Mouse (Mus musculus) lung, embryonic 14.5 days (tissue): ENCODE results near the gene Arpc3. TPM values are rescaled to one million over a fixed set of nuclear protein-coding genes. Genes with fewer than 3 reads are reported as not detected.
A peak's percentile ranks its signal among the peaks of the same experiment; 100 is the strongest.

Source experiments
- ATAC-seq: fragments of 200-750 bp; cut with Nextera tagmentation; 2 replicates; pipeline ENCODE4 v1.8.0; 2017; ENCODE audit warnings: mild to moderate bottlenecking, moderate TSS enrichment, moderate library complexity; ENCODE audit not compliant: insufficient read depth
- DNase-seq: peaks from one replicate; pipeline ENCODE4 v3.0.0-alpha.2; 2015
- H3K27ac ChIP-seq: fragments of 300-500 bp; sonication (generic); 2 replicates; pipeline ENCODE4 v1.5.1; 2014; ENCODE audit warnings: low read depth, mild to moderate bottlenecking, moderate library complexity
- H3K27me3 ChIP-seq: fragments of 300-500 bp; sonication (generic); 2 replicates; pipeline ENCODE4 v1.6.1; 2014; ENCODE audit warnings: low read length, control low read depth; ENCODE audit not compliant: insufficient read depth
- H3K36me3 ChIP-seq: fragments of 300-500 bp; sonication (generic); 2 replicates; pipeline ENCODE4 v1.6.1; 2014; ENCODE audit warnings: control low read depth; ENCODE audit not compliant: insufficient read depth
- H3K4me1 ChIP-seq: fragments of 300-500 bp; sonication (generic); 2 replicates; pipeline ENCODE4 v1.6.1; 2014; ENCODE audit warnings: antibody characterized with exemption, control low read depth; ENCODE audit not compliant: insufficient read depth
- H3K4me2 ChIP-seq: fragments of 300-500 bp; sonication (generic); 2 replicates; pipeline ENCODE4 v1.6.1; 2014; ENCODE audit warnings: mild to moderate bottlenecking
- H3K4me3 ChIP-seq: fragments of 300-500 bp; sonication (generic); 2 replicates; pipeline ENCODE4 v1.5.1; 2014; ENCODE audit warnings: low read depth, low read length
- H3K9ac ChIP-seq: fragments of 300-500 bp; sonication (generic); 2 replicates; pipeline ENCODE4 v1.6.1; 2014
- H3K9me3 ChIP-seq: fragments of 300-500 bp; sonication (generic); 2 replicates; pipeline ENCODE4 v1.6.1; 2016; ENCODE audit warnings: low read depth, low read length, control low read depth
- CTCF ChIP-seq: IDR thresholded peaks from 2 replicates; pipeline ENCODE4 v1.5.1; 2016; ENCODE audit warnings: antibody characterized with exemption, low read depth
- WGBS: fragments of 180-500 bp; shearing (Covaris S2); extraction: QIAGEN DNeasy Blood & Tissue Kit; methylation state at CpG from one replicate; pipeline ENCODE4 v1.1.7; 2014; 5-methylcytosine and 5-hydroxymethylcytosine counted together
- polyA plus RNA-seq: library from polyadenylated mRNA; unstranded; fragments of >200 nt; fragmentation: Nextera tagmentation; extraction: Ambion mirVana; gene quantifications from 2 replicates; pipeline ENCODE4 v1.2.1, GENCODE M21; 2014

Gene Arpc3
- polyA plus RNA-seq, 1 experiment from 2014 or later: 48.7 TPM

DNA sequence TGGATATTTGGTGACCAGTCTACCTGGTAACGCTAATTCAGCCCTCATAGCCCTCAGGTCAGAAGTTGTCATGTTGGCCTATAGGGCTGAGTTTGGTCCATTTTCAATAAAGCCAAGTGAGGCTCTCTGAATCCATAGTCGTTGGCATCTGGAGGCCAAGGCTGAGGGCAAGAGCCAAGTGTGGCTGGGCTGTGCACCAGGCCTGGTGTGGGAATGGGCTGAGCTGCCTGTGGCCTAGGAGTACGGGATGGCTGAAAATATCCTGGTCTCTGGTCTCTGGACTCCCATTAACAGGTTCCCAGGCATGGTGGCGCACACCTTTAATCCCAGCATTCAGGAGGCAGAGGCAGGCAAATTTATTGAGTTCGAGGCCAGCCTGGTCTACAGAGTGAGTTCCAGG is 1.7 kb upstream of the Arpc3 start:
- no peak overlapping the region for H3K27ac ChIP-seq
- H3K4me3 ChIP-seq: no peak overlapping the region
- ATAC-seq: no peak
- no peaks in the 10 kb centered on the region for H3K9me3 ChIP-seq
- H3K27me3 ChIP-seq: no peaks in the 10 kb centered on the region
- no peak overlapping the region for H3K9ac ChIP-seq
- no peak overlapping the region for H3K4me2 ChIP-seq
- no peak for DNase-seq
- H3K36me3 ChIP-seq: no peaks in the 10 kb centered on the region
- no peak for TF ChIP-seq CTCF
- WGBS: 87% methylated on average over 5 of the region's 5 CpGs
- H3K4me1 ChIP-seq: no peaks in the 10 kb centered on the region; the same call in 1 of the 2 replicates

DNA sequence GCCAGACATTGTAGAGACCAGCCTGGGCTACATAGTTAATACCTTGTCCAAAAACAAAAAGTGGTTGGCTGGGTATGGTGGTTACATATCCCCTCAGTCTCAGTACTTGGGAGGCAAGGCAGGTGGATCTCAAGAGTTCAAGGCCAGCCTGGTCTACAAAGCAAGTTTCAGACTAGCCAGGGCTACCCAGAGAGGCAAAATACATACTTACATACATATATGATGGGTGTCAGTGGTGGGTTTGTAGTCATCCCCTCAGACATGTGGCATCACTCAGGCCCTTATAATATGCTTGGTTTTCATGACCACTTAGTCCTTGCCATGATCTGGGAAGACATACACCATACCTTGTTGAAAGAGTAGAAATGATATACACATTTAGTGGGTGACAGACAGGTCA is 1.0 kb upstream of the Arpc3 start:
- H3K27me3 ChIP-seq: no peaks in the 10 kb centered on the region
- H3K4me1 ChIP-seq: no peaks in the 10 kb centered on the region; the same call in 1 of the 2 replicates
- no peaks in the 10 kb centered on the region for H3K9me3 ChIP-seq
- no peak overlapping the region for H3K4me2 ChIP-seq
- DNase-seq: no peak
- peak; percentile 26; the same call in 1 of the 2 replicates for ATAC-seq
- H3K9ac ChIP-seq: no peak overlapping the region
- H3K36me3 ChIP-seq: no peaks in the 10 kb centered on the region
- H3K4me3 ChIP-seq: no peak overlapping the region
- H3K27ac ChIP-seq: no peak overlapping the region
- TF ChIP-seq CTCF: no peak

DNA sequence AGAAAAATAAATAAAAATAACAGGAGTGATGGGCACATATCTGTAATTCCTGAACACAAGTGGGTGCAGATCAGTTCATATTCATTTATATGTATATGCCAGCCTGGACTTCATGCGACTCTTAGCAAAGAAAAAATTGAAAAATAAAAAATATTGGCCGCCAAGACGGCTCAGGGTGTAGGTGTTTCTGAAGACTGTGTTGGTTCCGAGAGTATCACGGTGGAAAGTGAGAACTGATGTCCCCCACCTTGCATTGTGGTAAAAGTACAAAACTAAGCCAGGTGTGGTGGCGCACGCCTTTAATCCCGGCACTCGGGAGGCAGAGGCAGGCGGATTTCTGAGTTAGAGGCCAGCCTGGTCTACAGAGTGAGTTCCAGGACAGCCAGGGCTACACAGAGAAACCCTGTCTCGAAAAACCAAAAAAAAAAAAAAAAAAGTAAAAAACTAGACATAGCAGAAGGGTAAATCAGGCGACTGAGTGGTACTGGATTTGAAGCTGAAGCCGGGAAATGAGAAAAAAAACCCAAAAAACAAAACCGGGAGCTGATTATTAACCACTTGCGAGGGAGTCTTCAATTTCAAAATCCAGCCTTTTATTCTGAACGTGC is 396 bp upstream of the Arpc3 start:
- WGBS: 50% methylated on average over 15 of the region's 16 CpGs
- Histone ChIP-seq H3K4me1 (no peaks in the 10 kb centered on the region; the same call in 1 of the 2 replicates), H3K4me3 (peak overlapping the region; percentile 85), H3K27me3 (no peaks in the 10 kb centered on the region), H3K27ac (no peak overlapping the region), H3K36me3 (no peaks in the 10 kb centered on the region), H3K9me3 (no peaks in the 10 kb centered on the region), H3K9ac (no peak overlapping the region), H3K4me2 (peak overlapping the region; percentile 84; the same call in 1 of the 2 replicates)
- ATAC-seq (0 out of 2 replicates have a peak, but pooled peaks have one; percentile 12), DNase-seq (no peak)
- no peak for TF ChIP-seq CTCF

DNA sequence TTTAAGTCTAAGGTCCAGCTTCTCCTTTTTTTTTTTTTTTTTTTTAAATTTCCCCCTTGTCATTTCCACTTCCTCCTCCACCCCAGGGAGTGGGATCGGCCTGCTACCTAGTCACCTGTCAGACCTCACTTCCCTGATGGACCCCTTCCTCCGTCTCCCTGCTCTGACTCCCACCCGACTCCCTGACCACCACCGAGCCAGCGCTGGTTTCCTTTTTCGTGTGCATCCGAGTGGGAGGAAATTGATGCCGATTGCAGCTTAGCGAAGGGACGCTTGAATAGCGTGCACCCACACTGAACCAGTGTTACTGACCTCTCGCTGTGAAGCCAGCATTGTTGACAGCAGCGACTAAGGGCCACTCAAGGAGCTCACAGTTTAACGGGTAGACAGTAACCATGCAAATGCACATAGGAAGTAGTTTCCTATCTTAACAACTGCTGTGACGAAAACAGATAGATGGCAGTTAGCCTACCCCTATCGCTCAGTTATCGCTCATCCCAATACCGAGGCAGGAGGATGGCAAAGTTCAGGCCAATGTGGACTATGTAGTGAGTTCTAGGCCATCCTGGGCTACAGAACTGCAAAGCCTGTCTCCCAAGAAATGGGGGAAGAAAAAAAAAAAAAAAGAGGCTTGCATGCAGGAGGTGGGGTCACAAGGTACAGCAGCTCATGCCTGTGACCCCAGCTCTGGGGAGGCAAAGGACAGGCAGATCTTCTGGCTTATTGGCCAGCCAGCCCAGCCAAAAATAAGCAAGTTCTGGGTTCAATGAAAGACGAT is 738 bp downstream of the Arpc3 start:
- Histone ChIP-seq H3K27ac (peak overlapping the region; percentile 69; the same call in 1 of the 2 replicates), H3K4me2 (peak overlapping the region; percentile 84), H3K4me3 (peak overlapping the region; percentile 85), H3K4me1 (no peaks in the 10 kb centered on the region; the same call in 1 of the 2 replicates), H3K9me3 (no peaks in the 10 kb centered on the region), H3K36me3 (peaks cover 11% of the 10 kb centered on the region), H3K9ac (peak overlapping the region; percentile 85), H3K27me3 (no peaks in the 10 kb centered on the region)
- peak; percentile 10 for DNase-seq
- ATAC-seq: peak; percentile 26; the same call in 1 of the 2 replicates
- no peak for TF ChIP-seq CTCF
- 12% methylated on average over 19 of the region's 19 CpGs for WGBS

DNA sequence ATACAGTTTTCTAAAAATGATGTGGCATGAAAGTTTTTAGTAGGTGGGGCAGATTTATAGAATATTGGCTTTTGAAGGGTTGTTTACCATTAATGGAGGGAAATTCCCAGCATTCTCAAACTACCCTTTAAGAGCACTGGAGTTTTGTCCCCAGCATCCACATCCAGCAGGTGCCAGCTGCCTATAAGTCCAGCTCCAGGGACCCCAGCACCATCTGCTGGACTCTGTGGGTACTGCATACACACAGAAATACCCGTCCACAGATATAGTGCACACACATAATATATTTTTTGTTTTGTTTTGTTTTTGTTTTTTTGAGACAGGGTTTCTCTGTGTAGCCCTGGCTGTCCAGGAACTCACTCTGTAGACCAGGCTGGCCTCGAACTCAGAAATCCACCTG is 2.2 kb downstream of the Arpc3 start:
- DNase-seq (peak; percentile 82), ATAC-seq (no peak)
- H3K9ac ChIP-seq: no peak overlapping the region

DNA sequence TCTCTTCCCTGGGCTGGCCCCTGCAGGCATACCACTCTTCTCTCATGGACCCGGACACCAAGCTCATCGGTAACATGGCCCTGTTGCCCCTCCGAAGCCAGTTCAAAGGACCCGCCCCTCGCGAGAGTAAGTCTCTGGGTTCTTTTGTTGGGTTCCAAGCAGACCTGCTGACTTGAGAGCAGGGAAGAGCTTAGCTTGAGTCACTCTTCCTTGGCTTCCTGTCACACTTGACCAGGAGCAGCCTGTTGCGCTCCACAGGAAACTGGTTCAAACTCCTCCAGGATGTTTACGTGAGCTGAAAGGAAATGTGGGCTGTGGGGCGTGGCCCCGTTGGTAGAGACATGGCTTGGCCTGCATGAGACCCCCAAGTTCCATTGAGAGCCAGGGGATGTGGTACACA is 5.1 kb downstream of the Arpc3 start:
- peaks cover 46% of the 10 kb centered on the region for H3K36me3 ChIP-seq
- peak overlapping the region; percentile 48; the same call in 1 of the 2 replicates for H3K27ac ChIP-seq
- no peak overlapping the region for H3K9ac ChIP-seq
- DNase-seq (peak; percentile 67), ATAC-seq (no peak)
- H3K4me1 ChIP-seq: no peaks in the 10 kb centered on the region; the same call in 1 of the 2 replicates
- no peaks in the 10 kb centered on the region for H3K27me3 ChIP-seq
- H3K4me2 ChIP-seq: peak overlapping the region; percentile 23; the same call in 1 of the 2 replicates
- no peaks in the 10 kb centered on the region for H3K9me3 ChIP-seq
- no peak overlapping the region for H3K4me3 ChIP-seq
- no peak for TF ChIP-seq CTCF
- 66% methylated on average over 10 of the region's 10 CpGs for WGBS

More for the DNA sequence above, 2.2 kb downstream of the Arpc3 start:
- H3K4me1 ChIP-seq: no peaks in the 10 kb centered on the region; the same call in 1 of the 2 replicates
- no peak overlapping the region for H3K4me2 ChIP-seq
- peaks cover 24% of the 10 kb centered on the region for H3K36me3 ChIP-seq
- H3K27me3 ChIP-seq: no peaks in the 10 kb centered on the region
- H3K9me3 ChIP-seq: no peaks in the 10 kb centered on the region
- H3K4me3 ChIP-seq: no peak overlapping the region
- 51% methylated on average over 2 of the region's 2 CpGs for WGBS
- no peak overlapping the region for H3K27ac ChIP-seq
- TF ChIP-seq CTCF: peak; percentile 81

DNA sequence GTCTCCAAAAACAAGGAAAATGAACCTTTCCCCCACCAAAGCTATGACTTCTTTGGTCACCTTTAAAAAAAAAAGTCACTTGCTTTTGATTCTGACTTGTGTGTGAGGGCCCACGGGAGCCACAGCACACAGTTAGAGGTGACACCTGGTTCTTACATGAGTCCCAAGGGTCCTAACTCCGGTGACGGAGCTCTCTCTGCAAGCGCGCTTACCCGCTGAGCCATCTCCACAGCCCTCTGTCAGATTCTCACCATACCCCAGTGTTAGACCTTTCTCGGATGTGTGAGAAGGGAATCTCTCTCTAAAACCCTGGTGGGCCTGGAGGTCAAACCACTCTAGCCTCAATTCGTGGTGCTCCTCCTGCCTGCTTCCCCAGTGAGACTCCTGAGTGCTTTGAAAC is 5.8 kb downstream of the Arpc3 start:
- Histone ChIP-seq H3K9me3 (no peaks in the 10 kb centered on the region), H3K27ac (no peak overlapping the region), H3K36me3 (peaks cover 53% of the 10 kb centered on the region), H3K4me3 (no peak overlapping the region), H3K9ac (no peak overlapping the region), H3K4me2 (no peak overlapping the region), H3K27me3 (no peaks in the 10 kb centered on the region), H3K4me1 (no peaks in the 10 kb centered on the region; the same call in 1 of the 2 replicates)
- no peak for TF ChIP-seq CTCF
- WGBS: 89% methylated on average over 8 of the region's 8 CpGs
- ATAC-seq (no peak), DNase-seq (no peak)
